Mouse (Mus musculus) kidney, postnatal 10 days (tissue): ENCODE measurements at regions not wholly inside any gene's neighbourhood (a gene's known extent, or its start where the extent isn't known, plus 50 kb on each side); places are given as distances from the start of the nearest gene placed in this dataset.

Experiments used
- DNase-seq: peaks from one replicate; pipeline ENCODE4 v3.0.0; 2021; ENCODE audit warnings: mixed read lengths

GRCm38 (mm10) chr9:81312047-81312446, 321.6 kb downstream of the Htr1b start:
- DNase-seq = no peak

DNA sequence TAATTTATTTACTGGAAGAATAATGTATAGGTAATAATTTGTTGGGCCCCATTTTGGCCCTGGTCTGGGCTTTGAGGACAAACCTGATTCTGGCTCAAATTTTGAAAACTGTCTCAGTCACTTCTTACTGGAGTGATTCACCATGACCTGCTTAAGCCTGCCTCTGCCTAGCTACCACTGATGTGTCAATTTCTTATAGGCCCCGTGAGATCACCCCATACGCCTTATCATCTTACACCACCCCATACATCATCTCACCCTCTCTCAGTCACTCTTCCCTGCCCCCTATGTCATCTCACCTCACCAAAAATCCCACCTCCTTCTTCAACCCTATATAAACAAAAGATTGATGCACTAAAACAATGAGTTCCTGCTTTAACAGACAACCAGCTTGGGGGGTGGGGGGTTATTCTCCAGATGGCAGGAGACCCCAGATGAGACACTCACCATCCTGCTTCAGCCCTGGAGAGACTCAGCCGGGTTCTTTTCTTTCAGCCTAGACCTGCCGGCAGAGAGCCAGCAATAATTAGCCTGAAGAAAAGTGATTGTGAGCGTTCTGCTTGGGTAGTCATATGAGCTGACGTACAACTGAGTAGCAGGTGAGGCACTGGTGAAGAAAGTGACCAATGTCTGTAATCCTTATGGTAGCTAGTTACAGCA, 325.0 kb downstream of the Htr1b start:
- no peak for DNase-seq

GRCm38 (mm10) chr9:81305437-81306046, 328.1 kb downstream of the Htr1b start:
- DNase-seq = no peak

DNA sequence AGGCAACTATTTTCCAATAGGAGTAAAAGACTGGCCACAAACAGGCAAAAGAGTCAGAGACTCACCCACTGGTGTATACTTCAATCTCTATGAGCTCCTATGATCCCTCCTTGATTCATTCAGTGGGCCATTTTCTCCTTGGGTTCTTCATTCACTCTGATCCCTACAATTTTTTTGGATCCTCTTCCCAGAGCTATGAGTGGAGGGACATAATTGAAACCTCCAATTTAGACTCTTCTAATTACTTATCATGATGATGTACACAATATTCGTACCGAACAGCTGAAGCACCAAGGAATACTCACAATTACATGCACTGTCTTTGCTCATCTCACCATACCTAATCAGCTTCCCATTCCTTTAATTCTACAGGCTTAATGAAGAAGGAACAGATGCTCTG, 357.9 kb downstream of the Htr1b start:
- no peak for DNase-seq

GRCm38 (mm10) chr9:81275336-81275735, 358.3 kb downstream of the Htr1b start:
- DNase-seq = no peak

DNA sequence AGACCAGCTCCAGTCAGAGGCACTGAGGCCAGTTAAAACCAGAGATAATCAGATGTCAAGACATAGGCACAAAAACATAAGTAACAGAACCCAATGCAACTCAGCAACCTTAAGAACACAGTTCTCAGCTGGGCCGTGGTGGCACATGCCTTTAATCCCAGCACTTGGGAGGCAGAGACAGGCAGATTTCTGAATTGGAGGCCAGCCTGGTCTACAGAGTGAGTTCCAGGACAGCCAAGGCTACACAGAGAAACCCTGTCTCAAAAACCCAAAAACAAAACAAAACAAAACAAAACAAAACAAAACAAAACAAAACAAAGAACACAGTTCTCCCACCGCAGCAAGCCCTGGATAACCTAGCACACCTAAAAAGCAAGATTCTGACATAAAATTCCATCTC, 408.7 kb downstream of the Htr1b start:
- DNase-seq = peak; percentile 5

GRCm38 (mm10) chr9:81217938-81218337, 415.7 kb downstream of the Htr1b start:
- no peak for DNase-seq

GRCm38 (mm10) chr9:81215601-81216141, 418.0 kb downstream of the Htr1b start:
- DNase-seq = no peak

DNA sequence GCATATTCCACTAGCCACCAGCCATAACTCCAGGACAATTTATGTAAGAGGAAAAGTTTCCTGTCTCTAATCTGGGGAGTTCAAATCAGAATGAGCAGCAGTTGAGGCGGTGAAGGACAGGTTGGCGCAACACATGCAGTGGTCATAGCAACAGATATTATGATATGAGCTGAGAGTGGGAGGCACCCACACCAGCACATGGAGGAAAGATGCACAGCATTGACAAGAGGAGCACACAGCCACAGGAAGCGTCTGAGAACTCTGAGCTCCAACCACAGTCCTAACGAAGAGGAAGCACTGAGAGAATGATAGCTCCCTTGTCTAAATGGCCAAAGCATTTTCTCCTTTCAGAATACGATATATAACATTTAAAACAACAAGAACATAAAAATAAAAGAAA, 418.9 kb downstream of the Htr1b start:
- no peak for DNase-seq

DNA sequence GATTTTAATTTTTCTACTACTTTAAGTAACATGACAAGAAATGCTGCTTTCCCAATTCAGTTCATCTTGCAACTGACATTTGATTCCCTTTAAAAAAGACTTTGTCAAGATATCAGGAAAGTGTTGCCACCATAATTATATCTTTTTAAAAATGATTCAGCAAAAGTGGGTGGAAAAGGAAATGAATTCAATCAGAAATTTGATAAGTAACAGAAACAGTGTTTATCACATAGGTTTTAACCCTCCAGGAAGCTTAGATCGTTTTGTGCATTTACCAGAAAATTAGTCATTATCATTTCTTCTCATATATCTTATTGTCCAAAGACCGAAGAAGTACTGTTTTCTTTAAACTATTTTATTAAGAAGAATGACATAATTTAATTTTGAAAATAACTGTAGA, 441.0 kb downstream of the Htr1b start:
- DNase-seq = no peak
